Mouse (Mus musculus) erythroblast, embryonic 14.5 days (primary cell): Measurements from ENCODE around the gene Kcnip2.

ENCODE experiments used
- GATA1 ChIP-seq: IDR thresholded peaks from 2 replicates; pipeline ENCODE4 v1.6.1; 2012; ENCODE audit warnings: low read length, inconsistent platforms, mixed read lengths
- TAL1 ChIP-seq: IDR thresholded peaks from 3 replicates; pipeline ENCODE4 v1.6.1; 2012; ENCODE audit warnings: low read length, inconsistent platforms, mixed read lengths

GRCm38 (mm10) chr19:45847733-45848093, 31.9 kb upstream of the Kcnip2 start:
- TF ChIP-seq TAL1 (no peak), GATA1 (no peak)
